Mouse (Mus musculus): ENCODE measurements around the gene Arhgap24. TPM values are rescaled to one million over a fixed set of nuclear protein-coding genes. Genes with fewer than 3 reads are reported as not detected.

Arhgap24 gene
- polyA plus RNA-seq, 1 experiment: not detected

GRCm38 (mm10) chr5:102786123-102786522 lies 304.9 kb downstream of the Arhgap24 start:
- Histone ChIP-seq H3K9me3 (ENCODE audit: control insufficient read depth, low read length) (no peaks in the 10 kb centered on the region; the same call in 1 of the 2 replicates), H3K27me3 (ENCODE audit: control insufficient read depth) (no peaks in the 10 kb centered on the region), H3K4me1 (ENCODE audit: control insufficient read depth) (no peaks in the 10 kb centered on the region), H3K4me3 (replicated peaks) (no peak overlapping the region), H3K36me3 (ENCODE audit: control insufficient read depth) (no peaks in the 10 kb centered on the region)
- TF ChIP-seq TAL1 (IDR thresholded peaks at IDR 0.05; ENCODE audit: low read length) (no peak), GATA1 (IDR thresholded peaks at IDR 0.05; ENCODE audit: low read length) (no peak)

GRCm38 (mm10) chr5:102788437-102788836 lies 307.2 kb downstream of the Arhgap24 start:
- H3K4me1 ChIP-seq (ENCODE audit: control insufficient read depth): no peaks in the 10 kb centered on the region
- H3K9me3 ChIP-seq (ENCODE audit: control insufficient read depth, low read length): no peaks in the 10 kb centered on the region; the same call in 1 of the 2 replicates
- H3K4me3 ChIP-seq (replicated peaks): no peak overlapping the region
- TF ChIP-seq GATA1 (IDR thresholded peaks at IDR 0.05; ENCODE audit: low read length) (no peak), TAL1 (IDR thresholded peaks at IDR 0.05; ENCODE audit: low read length) (no peak)
- no peaks in the 10 kb centered on the region for H3K27me3 ChIP-seq (ENCODE audit: control insufficient read depth)
- H3K36me3 ChIP-seq (ENCODE audit: control insufficient read depth): no peaks in the 10 kb centered on the region

GRCm38 (mm10) chr5:102791273-102791672 lies 310.1 kb downstream of the Arhgap24 start:
- H3K4me3 ChIP-seq (replicated peaks): no peak overlapping the region
- TF ChIP-seq TAL1 (IDR thresholded peaks at IDR 0.05; ENCODE audit: low read length) (no peak), GATA1 (IDR thresholded peaks at IDR 0.05; ENCODE audit: low read length) (no peak)
- no peaks in the 10 kb centered on the region; the same call in 1 of the 2 replicates for H3K9me3 ChIP-seq (ENCODE audit: control insufficient read depth, low read length)
- H3K27me3 ChIP-seq (ENCODE audit: control insufficient read depth): no peaks in the 10 kb centered on the region
- H3K4me1 ChIP-seq (ENCODE audit: control insufficient read depth): no peaks in the 10 kb centered on the region
- H3K36me3 ChIP-seq (ENCODE audit: control insufficient read depth): no peaks in the 10 kb centered on the region

DNA sequence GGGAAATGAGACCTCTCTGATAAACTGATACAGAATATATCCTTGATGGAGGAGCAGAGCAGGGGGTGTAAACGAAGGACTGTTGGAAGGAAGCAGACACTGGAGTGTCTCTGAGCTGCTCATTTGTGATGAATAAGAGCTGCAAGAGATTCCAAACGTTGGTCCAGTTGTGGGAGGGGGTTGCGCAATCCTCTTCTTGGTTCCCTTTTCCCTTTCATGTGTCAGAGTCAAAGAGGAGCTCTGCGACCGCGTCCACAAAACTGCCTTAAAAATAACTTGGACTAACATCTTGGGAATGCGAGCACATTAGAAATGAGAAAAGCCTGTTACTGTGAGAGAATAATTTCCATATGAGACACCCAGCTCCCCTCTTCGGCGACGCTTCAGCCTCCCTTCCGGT lies 312.3 kb downstream of the Arhgap24 start:
- no peaks in the 10 kb centered on the region for H3K27me3 ChIP-seq (ENCODE audit: control insufficient read depth)
- H3K9me3 ChIP-seq (ENCODE audit: control insufficient read depth, low read length): peaks cover 2% of the 10 kb centered on the region; the same call in 1 of the 2 replicates
- TF ChIP-seq TAL1 (IDR thresholded peaks at IDR 0.05; ENCODE audit: low read length) (no peak), GATA1 (IDR thresholded peaks at IDR 0.05; ENCODE audit: low read length) (no peak)
- no peak overlapping the region for H3K4me3 ChIP-seq (replicated peaks)
- no peaks in the 10 kb centered on the region for H3K36me3 ChIP-seq (ENCODE audit: control insufficient read depth)
- H3K4me1 ChIP-seq (ENCODE audit: control insufficient read depth): no peaks in the 10 kb centered on the region

DNA sequence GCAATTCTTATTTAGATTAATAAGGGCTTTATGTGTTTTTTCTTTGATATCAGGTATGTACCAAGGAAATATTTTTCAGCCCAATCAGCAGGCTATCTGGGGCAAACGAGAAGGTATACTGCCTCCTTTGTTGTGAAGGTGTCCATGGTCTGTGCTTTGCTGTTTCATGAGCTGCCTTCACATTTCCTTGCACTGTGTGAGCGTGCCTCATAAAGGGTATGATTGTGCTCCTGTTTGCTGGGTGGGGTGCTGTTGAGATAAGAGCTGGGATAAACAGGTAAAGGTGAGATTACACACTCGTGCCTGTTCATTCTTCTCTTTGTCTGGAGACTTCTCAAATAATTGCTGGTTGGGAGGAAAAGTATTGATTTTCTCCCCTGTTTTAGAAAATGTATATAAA lies 320.3 kb downstream of the Arhgap24 start:
- Histone ChIP-seq H3K9me3 (ENCODE audit: control insufficient read depth, low read length) (peaks cover 4% of the 10 kb centered on the region; the same call in 1 of the 2 replicates), H3K4me3 (replicated peaks) (no peak overlapping the region), H3K4me1 (ENCODE audit: control insufficient read depth) (no peaks in the 10 kb centered on the region), H3K27me3 (ENCODE audit: control insufficient read depth) (no peaks in the 10 kb centered on the region), H3K36me3 (ENCODE audit: control insufficient read depth) (no peaks in the 10 kb centered on the region)
- no peak for TF ChIP-seq TAL1 (IDR thresholded peaks at IDR 0.05; ENCODE audit: low read length)
- TF ChIP-seq GATA1 (IDR thresholded peaks at IDR 0.05; ENCODE audit: low read length): no peak

DNA sequence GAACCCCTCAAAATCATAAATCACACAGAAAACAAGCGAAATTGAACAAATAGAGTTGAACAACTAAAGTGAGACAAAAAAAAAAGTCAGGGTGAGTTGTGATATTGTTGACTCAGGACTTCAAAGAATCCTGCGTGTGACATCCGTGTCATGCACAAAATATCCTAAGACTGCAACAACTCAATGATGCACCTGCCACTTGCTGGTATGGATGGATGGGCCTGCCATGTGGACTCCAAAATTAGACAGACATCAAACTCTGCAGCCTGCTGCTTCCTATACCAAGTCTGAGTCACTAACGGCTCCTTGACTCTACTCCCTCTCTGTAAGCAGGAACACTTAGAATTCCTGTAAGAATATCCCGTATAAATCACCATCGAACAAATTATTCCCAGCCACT lies 321.6 kb downstream of the Arhgap24 start:
- Histone ChIP-seq H3K4me3 (replicated peaks) (no peak overlapping the region), H3K36me3 (ENCODE audit: control insufficient read depth) (no peaks in the 10 kb centered on the region), H3K4me1 (ENCODE audit: control insufficient read depth) (no peaks in the 10 kb centered on the region), H3K9me3 (ENCODE audit: control insufficient read depth, low read length) (peaks cover 2% of the 10 kb centered on the region; the same call in 1 of the 2 replicates), H3K27me3 (ENCODE audit: control insufficient read depth) (no peaks in the 10 kb centered on the region)
- no peak for TF ChIP-seq GATA1 (IDR thresholded peaks at IDR 0.05; ENCODE audit: low read length)
- no peak for TF ChIP-seq TAL1 (IDR thresholded peaks at IDR 0.05; ENCODE audit: low read length)

DNA sequence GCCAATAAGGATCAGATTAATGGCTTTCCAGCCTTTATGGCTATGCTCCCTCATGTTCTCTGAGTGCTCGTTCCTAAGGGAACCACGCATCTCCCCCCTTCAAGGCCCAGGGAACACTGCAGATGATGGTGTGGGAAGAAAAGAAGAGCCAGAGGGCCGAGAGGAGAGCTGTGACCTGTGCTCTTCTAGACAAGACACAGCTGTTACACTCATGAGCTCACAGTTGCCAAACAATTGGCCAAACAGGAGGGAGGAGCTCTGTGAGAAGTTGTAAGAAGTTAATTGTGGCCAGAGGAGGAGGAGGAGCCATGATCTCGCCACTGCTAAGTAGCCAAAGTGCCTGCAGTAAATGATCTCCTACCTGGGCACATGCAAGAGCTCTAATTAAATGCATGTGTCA lies 322.5 kb downstream of the Arhgap24 start:
- no peak for TF ChIP-seq GATA1 (IDR thresholded peaks at IDR 0.05; ENCODE audit: low read length)
- TF ChIP-seq TAL1 (IDR thresholded peaks at IDR 0.05; ENCODE audit: low read length): no peak
- no peaks in the 10 kb centered on the region for H3K27me3 ChIP-seq (ENCODE audit: control insufficient read depth)
- no peaks in the 10 kb centered on the region for H3K36me3 ChIP-seq (ENCODE audit: control insufficient read depth)
- H3K4me1 ChIP-seq (ENCODE audit: control insufficient read depth): no peaks in the 10 kb centered on the region
- no peak overlapping the region for H3K4me3 ChIP-seq (replicated peaks)
- peaks cover 2% of the 10 kb centered on the region; the same call in 1 of the 2 replicates for H3K9me3 ChIP-seq (ENCODE audit: control insufficient read depth, low read length)

DNA sequence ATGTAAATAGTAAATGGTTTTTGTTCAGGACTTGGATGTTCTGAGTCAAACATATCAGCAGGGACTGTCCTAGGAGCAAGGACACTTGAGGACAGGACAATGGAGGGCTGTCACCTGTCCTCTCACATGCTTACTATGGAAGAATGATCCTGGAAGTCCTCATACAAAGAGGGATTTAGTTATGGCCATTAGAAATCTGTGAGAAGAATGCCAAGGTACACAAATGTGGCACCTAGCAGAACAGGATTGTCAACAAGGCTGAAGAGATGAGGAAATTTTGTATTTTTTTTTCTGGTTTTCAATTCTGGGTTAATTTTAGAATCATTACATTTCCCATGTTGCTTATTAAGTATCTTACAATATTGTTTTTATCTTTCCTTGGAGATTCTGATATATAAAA lies 326.3 kb downstream of the Arhgap24 start:
- Histone ChIP-seq H3K9me3 (ENCODE audit: control insufficient read depth, low read length) (no peaks in the 10 kb centered on the region; the same call in 1 of the 2 replicates), H3K4me3 (replicated peaks) (no peak overlapping the region), H3K4me1 (ENCODE audit: control insufficient read depth) (no peaks in the 10 kb centered on the region), H3K36me3 (ENCODE audit: control insufficient read depth) (no peaks in the 10 kb centered on the region), H3K27me3 (ENCODE audit: control insufficient read depth) (no peaks in the 10 kb centered on the region)
- no peak for TF ChIP-seq TAL1 (IDR thresholded peaks at IDR 0.05; ENCODE audit: low read length)
- no peak for TF ChIP-seq GATA1 (IDR thresholded peaks at IDR 0.05; ENCODE audit: low read length)

GRCm38 (mm10) chr5:102810366-102810957 lies 329.3 kb downstream of the Arhgap24 start:
- TF ChIP-seq TAL1 (IDR thresholded peaks at IDR 0.05; ENCODE audit: low read length) (no peak), GATA1 (IDR thresholded peaks at IDR 0.05; ENCODE audit: low read length) (no peak)
- H3K9me3 ChIP-seq (ENCODE audit: control insufficient read depth, low read length): no peaks in the 10 kb centered on the region
- no peaks in the 10 kb centered on the region for H3K36me3 ChIP-seq (ENCODE audit: control insufficient read depth)
- H3K4me1 ChIP-seq (ENCODE audit: control insufficient read depth): no peaks in the 10 kb centered on the region
- H3K4me3 ChIP-seq (replicated peaks): no peak overlapping the region
- H3K27me3 ChIP-seq (ENCODE audit: control insufficient read depth): no peaks in the 10 kb centered on the region

DNA sequence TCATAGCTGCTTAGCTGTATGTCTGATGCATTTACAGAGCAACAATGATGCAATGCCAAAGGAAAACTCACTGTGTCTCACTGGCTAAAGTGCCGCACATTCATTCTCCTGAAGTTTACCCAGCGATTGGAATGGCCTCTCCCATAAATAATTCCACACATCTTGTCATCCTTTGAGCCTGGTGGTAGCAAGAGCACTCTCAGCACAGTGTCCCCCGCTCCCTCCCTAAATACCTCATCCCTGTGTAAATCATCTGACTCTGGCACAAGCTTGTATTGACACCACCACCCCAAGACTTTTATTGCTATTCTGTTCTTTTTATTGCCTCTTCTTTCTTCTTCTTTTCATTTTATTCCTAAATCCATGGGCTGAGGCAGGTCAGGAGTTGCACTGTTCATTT lies 332.1 kb downstream of the Arhgap24 start:
- Histone ChIP-seq H3K36me3 (ENCODE audit: control insufficient read depth) (no peaks in the 10 kb centered on the region), H3K4me3 (replicated peaks) (no peak overlapping the region), H3K27me3 (ENCODE audit: control insufficient read depth) (no peaks in the 10 kb centered on the region), H3K4me1 (ENCODE audit: control insufficient read depth) (no peaks in the 10 kb centered on the region), H3K9me3 (ENCODE audit: control insufficient read depth, low read length) (no peaks in the 10 kb centered on the region)
- no peak for TF ChIP-seq TAL1 (IDR thresholded peaks at IDR 0.05; ENCODE audit: low read length)
- no peak for TF ChIP-seq GATA1 (IDR thresholded peaks at IDR 0.05; ENCODE audit: low read length)

Data from erythroblast, embryonic 14.5 days (primary cell).